Mouse (Mus musculus) erythroblast, adult 5-6 weeks (primary cell): ENCODE measurements around the gene D16Ertd472e. TPM values are rescaled to one million over a fixed set of nuclear protein-coding genes. Genes with fewer than 3 reads are reported as not detected.

Experiments
- ATAC-seq: replicated peaks from 2 replicates; pipeline ENCODE4 v1.8.0; 2016; ENCODE audit warnings: moderate number of reproducible peaks, mild to moderate bottlenecking, moderate TSS enrichment, inconsistent platforms; ENCODE audit not compliant: poor library complexity, low FRiP score, severe bottlenecking
- total RNA-seq, 2 experiments: library from RNA; stranded (forward) in 1 of 2; stranded (reverse) in 1 of 2; fragments of 150-400 nt in 1 of 2; fragments of 200-764, 138-1000 nt in 1 of 2; gene quantifications; 2 replicates each; pipeline versions ENCODE4 v1.2.3 to v1.2.4; 2015 to 2017; ENCODE audit warnings: low replicate concordance in 2 of 2

Gene D16Ertd472e
- total RNA-seq, 2 experiments from 2014 or later: 2.5 to 6.7 TPM

DNA sequence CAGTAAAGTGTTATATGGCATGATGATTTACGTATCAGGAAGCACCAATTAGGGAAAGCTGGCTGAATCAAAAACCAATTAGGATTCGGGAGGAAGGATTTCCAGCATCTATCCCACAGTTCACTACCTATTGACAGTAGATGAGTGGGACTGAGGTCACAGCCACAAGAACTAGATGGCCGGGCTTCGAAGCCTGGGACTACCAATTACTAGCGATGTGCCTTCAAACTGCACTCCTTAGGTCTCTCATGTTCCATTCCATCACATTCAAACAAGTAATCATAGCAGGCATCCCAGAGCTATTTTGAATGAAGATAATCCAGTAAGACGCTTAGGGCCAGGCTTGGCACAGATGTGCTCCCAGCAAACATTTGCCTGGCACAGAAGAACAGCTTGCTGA lies 2.3 kb downstream of the D16Ertd472e start:
- no peak for ATAC-seq

DNA sequence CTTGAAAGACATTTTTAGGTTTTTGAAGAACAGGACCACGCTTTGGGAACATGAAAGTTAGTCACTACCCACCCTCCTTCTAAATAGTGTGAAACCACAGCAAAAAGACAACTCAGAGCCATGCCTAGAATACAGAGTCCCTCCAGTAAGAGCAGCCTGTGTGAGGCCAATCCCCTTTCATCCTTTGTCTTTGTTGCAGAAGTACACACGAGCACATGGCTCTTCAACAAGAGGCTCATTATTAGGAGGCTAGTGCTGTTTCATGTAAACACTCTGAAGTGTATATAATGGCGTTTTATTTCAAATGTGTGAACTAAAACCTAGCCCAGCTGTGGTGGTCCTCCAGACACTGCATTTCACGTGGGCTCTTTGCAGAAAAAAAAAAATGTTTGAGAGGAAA lies 3.5 kb downstream of the D16Ertd472e start:
- ATAC-seq: no peak

DNA sequence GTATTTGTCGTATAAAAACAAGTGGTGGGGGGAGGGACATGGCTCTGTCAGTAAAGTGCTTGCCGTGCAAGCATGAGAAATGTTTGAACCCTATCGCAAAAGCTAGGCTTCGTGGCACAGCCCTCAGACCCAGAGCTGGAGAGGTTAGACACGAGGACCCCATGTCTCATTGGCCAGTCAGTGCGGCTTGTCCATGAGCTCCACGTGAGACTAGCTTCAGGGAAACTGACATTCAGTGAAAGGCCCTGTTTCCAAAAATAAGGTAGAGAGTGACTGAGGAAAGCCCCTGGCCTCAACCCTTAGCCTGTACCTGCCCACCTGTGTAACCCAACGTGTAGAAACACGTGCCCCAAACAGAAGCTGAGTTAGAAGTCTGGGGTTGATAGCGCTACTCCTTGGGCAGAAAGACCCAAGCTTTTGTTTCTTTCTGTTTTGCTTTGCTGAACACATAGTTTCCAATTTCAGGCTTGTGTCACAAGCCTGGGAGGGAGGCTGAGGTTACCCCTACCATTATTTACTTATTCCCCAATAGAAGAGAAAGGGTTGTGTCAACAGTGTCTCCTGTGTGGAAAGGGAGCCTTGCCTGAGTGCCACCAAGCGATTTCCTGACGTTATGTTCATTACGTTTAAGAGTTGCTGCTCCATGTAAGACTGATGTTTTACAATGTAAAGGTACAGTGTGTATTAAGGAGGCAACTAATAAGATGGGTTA lies 12.2 kb downstream of the D16Ertd472e start:
- no peak for ATAC-seq

DNA sequence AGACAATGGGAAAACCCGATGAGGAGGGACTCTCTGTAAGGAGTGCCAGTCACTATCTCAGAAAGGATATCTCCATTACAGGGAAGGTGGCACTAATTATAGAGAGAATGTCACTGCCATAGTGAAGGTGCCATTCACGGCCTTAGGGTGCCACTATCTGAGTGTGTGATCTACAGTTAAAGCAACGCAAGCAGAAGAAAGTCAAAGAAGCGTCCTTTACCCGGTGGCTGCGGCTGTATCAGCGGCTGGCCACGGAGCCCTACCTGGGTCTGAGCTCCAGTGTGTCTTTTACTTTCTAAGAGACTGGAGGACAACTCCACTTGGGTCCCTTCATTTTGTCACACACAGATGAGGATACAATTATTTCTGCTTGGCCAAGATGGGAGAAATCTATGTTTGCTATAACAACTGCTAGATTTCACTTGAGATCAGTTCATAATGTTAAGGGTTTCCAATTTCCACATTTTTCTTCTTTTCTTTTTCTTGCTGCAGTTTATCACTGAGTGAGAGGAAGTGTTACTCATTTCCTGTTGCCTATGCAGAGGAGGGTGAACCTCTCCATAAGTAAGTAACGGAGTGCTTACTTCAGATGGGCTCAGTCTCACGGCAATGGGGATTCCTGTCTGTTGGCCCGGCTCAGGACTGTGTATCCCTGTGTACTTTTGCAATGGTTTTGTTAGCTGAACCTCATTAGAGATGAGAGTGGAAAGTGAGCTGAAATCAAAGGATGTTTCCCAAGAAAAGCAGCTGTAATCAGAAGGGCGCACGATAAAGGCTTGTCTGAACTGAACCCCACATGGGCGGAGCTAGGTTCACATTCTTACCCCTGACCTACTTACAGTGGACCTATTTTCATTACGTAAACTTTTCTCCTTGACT lies 13.2 kb downstream of the D16Ertd472e start:
- no peak for ATAC-seq

DNA sequence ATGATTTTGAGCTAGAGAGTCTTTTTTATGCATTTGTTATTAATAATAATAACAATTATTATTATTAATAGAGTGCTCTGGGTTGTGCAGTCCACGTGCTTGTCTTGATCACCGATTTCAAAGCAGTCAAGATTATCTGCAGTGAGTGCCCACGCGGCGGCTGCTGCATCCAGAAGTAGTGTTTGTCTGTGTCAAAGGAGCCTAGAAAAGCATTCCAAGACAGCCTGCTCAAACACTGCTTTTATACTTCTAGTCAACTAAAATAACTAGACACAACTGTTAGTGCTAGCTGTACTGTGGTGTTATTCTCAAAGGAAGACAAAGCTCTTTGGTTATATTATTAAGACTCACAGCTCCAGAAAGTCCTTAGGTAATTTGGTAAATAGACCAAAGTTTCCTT lies 15.9 kb downstream of the D16Ertd472e start:
- no peak for ATAC-seq

DNA sequence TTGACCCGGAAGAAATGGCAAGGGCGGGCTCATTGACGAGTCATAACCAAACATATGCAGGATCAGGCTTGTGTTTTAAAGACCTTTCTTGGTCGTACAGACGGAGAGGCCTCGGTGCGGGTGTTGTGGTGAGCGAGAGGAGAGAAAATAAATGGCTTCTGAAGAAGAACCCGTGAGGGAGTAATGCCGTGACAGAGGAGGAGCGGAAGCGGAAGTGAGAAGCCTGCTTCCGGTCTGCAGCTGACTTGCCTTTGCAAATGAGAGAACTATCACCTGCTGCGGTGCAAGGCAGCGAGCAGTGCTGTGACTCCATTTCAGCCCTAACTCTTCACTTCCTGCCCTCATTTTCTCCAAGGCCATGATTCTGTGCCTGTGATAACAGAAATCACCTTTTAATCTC lies 16.4 kb downstream of the D16Ertd472e start:
- ATAC-seq: no peak

DNA sequence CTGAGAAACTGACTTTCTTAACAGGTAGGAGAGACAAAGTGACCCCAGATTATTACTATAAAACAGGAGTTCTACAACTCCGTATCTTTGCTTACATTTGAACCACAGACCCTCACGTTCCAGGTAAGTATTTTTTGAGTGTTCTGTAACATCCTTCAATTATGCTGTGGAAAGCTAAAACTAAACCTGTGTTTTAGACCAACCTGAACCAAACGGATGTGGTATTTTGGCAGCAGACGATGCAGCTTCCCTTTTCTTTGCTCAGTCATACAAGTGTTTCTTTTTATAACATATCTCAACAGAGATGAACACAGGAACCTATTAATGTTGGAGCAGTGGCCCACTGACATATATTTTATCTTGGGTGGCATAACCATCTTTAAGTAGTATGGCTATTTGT lies 18.9 kb downstream of the D16Ertd472e start:
- ATAC-seq: no peak

DNA sequence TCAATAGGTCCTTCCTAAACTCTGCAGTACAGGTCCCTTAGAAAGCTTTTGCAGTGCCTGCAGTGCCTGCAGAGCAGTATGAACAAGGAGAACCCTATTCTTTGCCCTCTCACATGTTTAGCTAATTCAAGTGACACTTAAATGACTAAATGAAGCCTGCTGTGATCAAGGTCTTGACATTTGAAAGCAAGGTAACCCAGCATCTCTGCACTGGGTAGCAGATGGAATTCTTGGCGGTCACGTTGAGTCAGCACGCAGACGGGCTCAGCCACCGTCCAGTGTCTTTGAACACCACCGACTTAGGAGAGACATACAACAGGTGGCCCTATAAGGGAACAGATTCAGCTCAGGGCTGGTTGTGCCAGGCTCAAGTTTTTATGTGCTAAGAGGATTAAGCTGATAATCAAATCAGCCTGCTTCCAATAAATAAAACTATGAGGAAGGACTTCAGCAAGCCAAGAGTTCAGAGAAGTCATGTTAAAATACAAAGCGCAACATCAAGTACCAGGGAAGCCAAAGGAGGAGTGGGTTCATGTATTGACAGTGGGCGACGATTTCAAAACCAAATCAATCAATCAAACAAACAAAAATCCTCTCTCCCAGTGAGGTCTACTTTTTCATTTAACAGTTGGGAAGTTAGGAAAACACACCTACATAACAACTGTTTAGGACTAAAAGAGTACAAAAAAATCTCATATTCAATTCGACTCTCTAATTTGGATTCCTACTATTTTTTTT lies 21.4 kb downstream of the D16Ertd472e start:
- no peak for ATAC-seq

DNA sequence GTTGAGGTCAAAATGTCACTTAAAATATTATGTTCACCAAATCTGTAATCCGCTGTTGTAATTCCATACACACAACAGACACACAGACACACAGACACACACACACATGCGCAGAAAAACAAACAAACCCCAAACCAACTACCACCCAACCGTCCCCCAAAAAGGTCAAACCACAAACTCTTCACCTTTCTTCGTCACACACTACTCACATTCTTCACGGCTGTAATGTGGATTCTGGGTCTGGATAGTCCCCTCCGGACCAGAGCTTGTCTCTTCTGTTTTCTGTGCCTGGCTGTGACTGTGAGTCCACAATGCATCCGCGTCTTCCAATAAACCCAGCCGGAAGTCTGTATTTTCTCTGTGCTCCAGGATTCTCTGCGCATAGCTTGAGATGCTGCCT lies 29.1 kb downstream of the D16Ertd472e start:
- ATAC-seq: no peak

DNA sequence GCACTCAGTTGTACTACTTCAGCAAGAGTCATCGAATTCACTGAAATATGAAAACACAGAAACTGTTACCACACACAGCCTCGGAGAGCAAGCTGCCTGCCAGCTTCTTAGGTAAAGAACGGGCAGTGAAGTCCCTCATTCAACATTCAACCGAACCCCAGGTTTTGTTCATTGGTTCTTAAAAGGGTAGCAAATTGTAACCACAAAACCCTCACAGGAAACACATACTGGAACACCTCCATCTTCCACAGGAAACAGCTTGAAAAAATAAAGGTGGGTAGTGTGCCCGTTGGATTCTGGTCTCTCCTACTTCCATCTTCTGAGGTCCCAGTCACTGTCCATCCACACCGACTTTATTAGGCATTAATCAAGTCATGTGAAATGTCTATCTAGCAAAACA lies 30.0 kb downstream of the D16Ertd472e start:
- no peak for ATAC-seq

DNA sequence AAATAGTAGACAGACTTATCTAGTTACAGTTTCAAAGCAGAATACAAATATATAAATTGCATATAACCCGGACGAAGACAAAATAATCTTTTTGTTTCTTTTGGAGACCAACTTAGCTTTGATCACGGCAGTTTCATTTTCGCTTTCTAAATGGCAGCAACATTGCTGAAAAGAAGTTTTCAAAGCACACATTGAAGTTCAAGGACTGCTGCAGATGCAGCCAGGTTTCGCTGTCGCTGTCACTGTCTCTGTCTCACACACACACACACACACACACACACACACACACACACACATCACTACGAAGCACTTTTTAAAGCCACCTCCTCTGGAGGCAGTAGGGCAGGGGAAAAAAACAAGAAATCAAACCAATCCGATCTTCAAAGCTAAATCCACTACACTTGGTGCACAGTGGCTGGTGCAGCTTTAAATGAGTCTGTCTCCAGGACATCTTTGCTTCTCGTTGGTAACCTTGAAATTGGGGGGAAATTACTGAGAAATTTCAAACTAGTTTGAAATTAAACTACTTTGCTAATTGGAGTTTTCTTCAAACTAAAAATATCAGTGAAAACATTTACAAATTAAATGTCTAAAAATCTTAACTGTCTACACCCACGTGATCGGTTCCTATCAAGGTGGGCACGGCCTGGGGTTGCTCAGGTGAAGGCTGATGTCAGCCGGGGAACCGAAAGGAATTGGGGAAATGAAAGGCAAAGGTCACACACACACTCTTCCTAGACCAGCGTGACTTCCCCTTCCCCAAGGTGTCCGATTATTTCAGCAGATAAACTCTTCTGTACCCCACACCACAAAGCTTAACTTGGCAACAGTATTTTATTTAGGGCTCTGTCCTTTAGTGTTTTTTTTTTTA lies 35.9 kb downstream of the D16Ertd472e start:
- peak; percentile 58 for ATAC-seq

DNA sequence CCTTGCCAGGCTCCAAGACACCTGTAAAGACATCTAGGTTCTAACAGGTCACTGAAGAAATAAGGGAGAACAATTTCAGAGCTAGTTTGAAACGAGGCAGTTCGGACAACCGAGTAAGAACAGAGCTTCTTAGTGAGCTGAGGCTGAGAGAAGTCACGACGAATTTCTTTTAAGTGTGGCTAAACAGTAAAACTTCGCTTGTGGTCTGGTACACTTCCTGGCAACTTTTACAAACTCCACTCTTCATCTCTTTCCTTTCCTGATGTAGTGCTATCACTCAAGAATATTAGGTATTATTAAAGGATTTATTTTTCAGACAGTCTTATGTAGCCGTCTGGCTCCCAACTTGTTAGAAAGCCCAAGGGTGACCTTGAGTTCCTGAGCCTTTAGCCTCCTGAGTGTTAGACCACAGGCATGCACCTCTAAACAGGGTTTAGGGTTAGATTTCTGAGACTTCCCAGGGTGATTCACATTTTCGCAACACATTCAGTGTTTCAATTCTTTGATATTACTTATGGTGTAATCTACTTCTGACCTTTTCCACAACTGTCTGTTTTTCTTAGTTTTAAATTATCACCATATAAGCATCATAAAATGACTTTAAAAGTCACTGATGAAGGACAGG lies 38.6 kb downstream of the D16Ertd472e start:
- ATAC-seq: no peak

DNA sequence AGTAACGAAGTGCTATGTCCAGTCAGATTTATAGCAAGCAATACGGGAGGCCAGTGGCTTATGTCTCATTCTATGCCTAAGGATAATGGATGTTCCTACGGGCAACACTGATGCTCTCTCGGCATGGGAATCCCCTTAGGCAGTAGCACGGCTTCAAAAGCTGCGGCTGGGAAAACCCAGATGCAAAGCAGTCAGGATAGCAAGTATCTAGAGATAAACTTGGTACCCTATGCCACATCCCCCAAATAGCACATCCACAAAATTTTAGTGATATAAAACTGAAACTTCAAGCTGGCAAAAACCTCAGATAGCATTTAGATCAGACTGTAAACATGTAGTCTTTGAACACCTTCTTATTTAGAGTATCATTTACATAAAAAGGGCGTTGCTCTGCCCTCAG lies 39.2 kb downstream of the D16Ertd472e start:
- no peak for ATAC-seq

DNA sequence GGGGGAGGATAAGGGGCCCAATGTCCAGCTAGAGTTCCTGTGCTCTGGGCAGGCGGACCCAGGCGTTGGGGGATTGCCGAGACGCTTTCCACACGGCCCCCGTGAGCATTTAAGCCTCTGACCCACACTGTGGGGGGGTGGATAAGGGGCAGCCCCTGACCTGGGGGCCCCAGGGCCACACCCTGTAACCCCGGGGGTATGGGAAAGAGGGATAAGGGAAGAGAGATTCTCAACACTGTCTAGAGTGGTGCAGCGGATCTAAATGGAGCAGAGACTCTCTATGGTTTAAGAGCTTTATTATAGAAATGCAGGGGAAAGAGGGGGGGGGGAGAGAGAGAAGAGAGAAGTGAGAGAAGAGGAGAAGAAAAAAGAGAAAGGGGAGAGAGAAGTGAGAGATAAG lies 42.0 kb downstream of the D16Ertd472e start:
- ATAC-seq: no peak

DNA sequence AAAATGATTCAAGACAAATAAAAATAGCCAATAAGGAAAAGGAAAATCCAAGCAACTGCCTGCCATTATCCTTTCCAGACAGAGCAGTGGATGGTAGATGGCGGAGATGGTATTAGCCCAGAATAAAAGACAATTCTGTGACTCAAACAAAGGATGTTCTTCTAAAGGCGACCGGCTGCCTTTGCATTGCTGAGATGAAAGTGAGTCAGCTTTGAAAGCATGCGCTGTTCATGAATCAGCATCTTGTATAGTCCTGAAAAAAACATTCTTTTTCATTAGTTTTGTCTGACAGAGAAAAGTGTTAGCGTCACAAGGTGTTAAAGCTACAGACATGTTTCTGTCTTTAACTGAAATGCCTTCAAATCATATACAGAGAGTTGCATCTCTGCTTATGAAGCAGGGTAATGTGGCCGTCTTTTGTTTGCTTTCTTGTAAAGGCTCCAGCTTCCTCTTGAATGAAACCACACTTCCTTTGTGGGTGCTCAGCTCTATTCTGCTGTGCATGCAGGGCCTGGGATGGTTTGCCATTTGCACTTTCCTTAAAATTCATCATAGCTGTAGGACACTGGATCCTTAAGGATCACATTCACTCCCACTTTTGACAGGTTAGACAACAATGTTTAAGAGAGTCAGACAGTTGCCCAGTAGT lies 44.4 kb downstream of the D16Ertd472e start:
- no peak for ATAC-seq

DNA sequence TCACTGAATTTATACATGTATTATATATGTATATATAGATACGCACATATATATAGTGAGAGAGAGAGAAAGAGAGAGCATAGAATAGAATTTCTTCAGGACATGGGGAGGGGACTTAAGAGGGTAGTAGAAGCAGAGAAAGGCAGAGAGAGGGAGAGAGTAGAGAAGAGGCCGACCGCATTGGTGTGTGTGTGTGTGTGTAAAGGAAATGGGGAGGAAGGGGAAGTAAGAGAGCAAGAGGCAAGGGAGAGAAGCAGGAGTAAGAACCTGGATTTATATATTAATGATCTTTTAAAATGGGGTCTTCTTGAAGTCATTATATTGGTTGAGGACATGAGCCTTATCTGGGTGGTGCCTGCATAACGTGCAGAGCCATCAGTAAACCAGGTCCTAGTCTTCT lies 53.5 kb downstream of the D16Ertd472e start:
- no peak for ATAC-seq

DNA sequence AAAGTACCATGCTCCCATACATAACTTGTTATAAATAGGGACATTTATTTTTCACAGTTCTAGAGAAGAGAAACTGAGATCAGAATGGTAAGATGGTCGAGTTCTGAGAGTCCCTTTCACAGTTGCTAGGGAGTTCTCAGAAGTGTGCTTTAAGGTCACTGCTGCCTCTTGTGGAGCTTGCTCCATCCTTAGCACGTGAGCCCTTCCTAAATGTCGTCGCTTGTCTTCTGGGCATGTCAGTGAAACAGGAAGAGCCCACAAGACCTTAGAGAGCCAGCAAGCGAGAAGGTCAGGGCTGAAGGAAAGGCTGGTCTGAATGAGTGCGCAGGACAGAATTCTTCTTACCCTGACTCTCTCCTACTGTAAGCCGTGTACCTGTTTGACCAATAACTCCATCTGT lies 57.8 kb downstream of the D16Ertd472e start:
- ATAC-seq: no peak

DNA sequence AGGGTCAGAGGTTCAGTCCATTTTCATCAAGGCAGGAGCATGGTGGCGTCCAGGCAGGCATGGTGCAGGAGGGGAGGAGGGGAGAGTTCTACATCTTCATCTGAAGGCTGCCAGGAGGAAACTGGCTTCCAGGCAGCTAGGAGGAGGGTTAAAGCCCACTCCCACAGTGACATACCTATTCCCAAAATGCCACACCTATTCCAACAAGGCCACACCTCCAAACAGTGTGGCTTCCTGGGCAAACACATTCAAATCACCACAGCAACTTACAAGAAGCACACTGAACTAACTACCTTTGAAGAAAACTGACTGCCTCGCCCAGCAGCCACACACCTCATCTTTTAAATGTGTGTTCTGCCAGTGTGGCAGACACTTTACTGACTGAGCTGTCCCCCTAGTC lies 59.3 kb downstream of the D16Ertd472e start:
- no peak for ATAC-seq

DNA sequence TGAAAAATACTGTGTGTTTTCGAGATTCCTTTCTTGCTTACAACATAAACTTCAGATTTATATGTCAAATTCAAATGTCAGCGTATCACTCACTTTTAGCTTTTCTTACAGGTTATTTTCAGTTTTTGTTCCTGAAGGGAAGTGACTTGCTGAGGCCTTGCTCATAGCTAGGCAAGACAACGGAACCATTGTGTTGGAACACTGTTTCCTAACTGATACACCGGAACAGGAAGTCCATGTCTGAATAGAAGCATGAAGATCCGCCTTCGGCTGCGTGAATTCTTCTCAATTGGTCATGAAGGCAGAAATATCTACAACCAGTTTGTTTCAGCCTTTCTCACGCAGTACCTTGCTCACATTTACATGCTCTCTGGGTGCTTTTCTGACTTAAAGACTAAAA lies 65.0 kb downstream of the D16Ertd472e start:
- ATAC-seq: no peak
